Mouse (Mus musculus): Measurements from ENCODE around the gene Imp3. TPM values are rescaled to one million over a fixed set of nuclear protein-coding genes. Genes with fewer than 3 reads are reported as not detected.

Gene Imp3
- polyA plus RNA-seq, 1 experiment from 2014 or later, result 80.3 TPM

GRCm38 (mm10) chr9:56981502-56981901 is 44.2 kb downstream of the Imp3 start:
- DNase-seq (ENCODE audit: low spot score), result no peak
- no peaks in the 10 kb centered on the region for H3K4me1 ChIP-seq (ENCODE audit: control insufficient read depth, insufficient read depth, low read length)
- H3K9me3 ChIP-seq (replicated peaks; ENCODE audit: control insufficient read depth, low read length), result no peaks in the 10 kb centered on the region
- no peaks in the 10 kb centered on the region for H3K27me3 ChIP-seq (ENCODE audit: control insufficient read depth, insufficient read depth, low read length)
- 79% methylated on average over 1 of the region's 1 CpGs for WGBS
- H3K4me2 ChIP-seq (ENCODE audit: low read depth, low read length), result no peak overlapping the region
- ATAC-seq (replicated peaks; ENCODE audit: insufficient number of reproducible peaks, low FRiP score, low TSS enrichment, low read depth), result no peak
- no peaks in the 10 kb centered on the region for H3K36me3 ChIP-seq (replicated peaks; ENCODE audit: control insufficient read depth, insufficient read depth, low read depth, low read length)
- no peak overlapping the region for H3K4me3 ChIP-seq (ENCODE audit: low read depth, low read length)
- H3K9ac ChIP-seq (replicated peaks; ENCODE audit: low read length), result no peak overlapping the region
- H3K27ac ChIP-seq (replicated peaks; ENCODE audit: low read depth, low read length), result no peak overlapping the region

Other genes with a start within 250 kb of the Imp3 start
- gene Lingo1, start 141.0 kb upstream of the Imp3 start, polyA plus RNA-seq (2014; fragmentation: Nextera tagmentation; extraction: Ambion mirVana), result 3.9 and 4.0 TPM in 2 replicates
- not detected in 2 replicates for gene Odf3l1, start 72.8 kb upstream of the Imp3 start, polyA plus RNA-seq (2014; fragmentation: Nextera tagmentation; extraction: Ambion mirVana)
- gene Cspg4, start 72.4 kb upstream of the Imp3 start, polyA plus RNA-seq (2014; fragmentation: Nextera tagmentation; extraction: Ambion mirVana), result 2.0 and 2.4 TPM in 2 replicates
- 6.6 and 7.3 TPM in 2 replicates for gene Snx33, start 9.1 kb upstream of the Imp3 start, polyA plus RNA-seq (2014; fragmentation: Nextera tagmentation; extraction: Ambion mirVana)
- gene Snupn, start 13.4 kb downstream of the Imp3 start, polyA plus RNA-seq (2014; fragmentation: Nextera tagmentation; extraction: Ambion mirVana), result 27.2 and 29.7 TPM in 2 replicates
- gene Ptpn9, start 57.4 kb downstream of the Imp3 start, polyA plus RNA-seq (2014; fragmentation: Nextera tagmentation; extraction: Ambion mirVana), result 38.9 and 39.9 TPM in 2 replicates
- 58.3 and 59.3 TPM in 2 replicates for gene Sin3a, start 134.6 kb downstream of the Imp3 start, polyA plus RNA-seq (2014; fragmentation: Nextera tagmentation; extraction: Ambion mirVana)
- 14.4 and 15.4 TPM in 2 replicates for gene Man2c1, start 193.2 kb downstream of the Imp3 start, polyA plus RNA-seq (2014; fragmentation: Nextera tagmentation; extraction: Ambion mirVana)
- 4.3 and 5.8 TPM in 2 replicates for gene Neil1, start 210.8 kb downstream of the Imp3 start, polyA plus RNA-seq (2014; fragmentation: Nextera tagmentation; extraction: Ambion mirVana)
- 70.8 and 78.2 TPM in 2 replicates for gene Commd4, start 220.9 kb downstream of the Imp3 start, polyA plus RNA-seq (2014; fragmentation: Nextera tagmentation; extraction: Ambion mirVana)

All from embryonic facial prominence, embryonic 11.5 days (tissue).